7 mouse cellular contexts compared by ENCODE assay signal in genomic region chr11:59228122-59228953, GRCm38 (mm10). TPM values are rescaled to one million over a fixed set of nuclear protein-coding genes. Genes with fewer than 3 reads are reported as not detected.
A peak's percentile ranks its signal among the peaks of the same experiment; 100 is the strongest.
DNase-seq lines count a peak whose midpoint lies in the region; ATAC-seq lines count a peak whose summit lies in the region.

Gene Arf1 (minus strand): TSS chr11:59228270.

- intact Hi-C loops in gastrocnemius, postnatal 36 days (cut with DNase I), result no loop called here
- intact Hi-C loops in left cerebral cortex, postnatal 25 days (cut with DNase I), result loop anchor here (2.0 to 5.0 kb wide), 2 partner anchors 70 to 264 kb away; no protein-coding TSS in a partner anchor

- peak; percentile 97 for ATAC-seq in intestine, embryonic 15.5 days

- H3K4me2 ChIP-seq in intestine, embryonic 15.5 days (replicated peaks), result peak within 1 kb of the TSS; percentile 68

- no peaks in the 10 kb centered on the region for H3K36me3 ChIP-seq in intestine, embryonic 15.5 days
- H3K36me3 ChIP-seq in midbrain, embryonic 10.5 days, result peaks cover 12% of the 10 kb centered on the region

- H3K4me1 ChIP-seq in intestine, embryonic 15.5 days (replicated peaks), result peaks cover 36% of the 10 kb centered on the region
- peaks cover 50% of the 10 kb centered on the region for H3K4me1 ChIP-seq in midbrain, embryonic 10.5 days

- H3K9me3 ChIP-seq in intestine, embryonic 15.5 days, result no peaks in the 10 kb centered on the region
- H3K9me3 ChIP-seq in midbrain, embryonic 10.5 days (replicated peaks), result no peaks in the 10 kb centered on the region

- H3K9ac ChIP-seq in intestine, embryonic 15.5 days, result peak within 1 kb of the TSS; percentile 100

- 5% methylated on average over 59 of the region's 59 CpGs for WGBS in intestine, embryonic 15.5 days
- WGBS in midbrain, embryonic 10.5 days, result 5% methylated on average over 56 of the region's 59 CpGs

- peak within 1 kb of the TSS; percentile 100 for H3K4me3 ChIP-seq in intestine, embryonic 15.5 days (replicated peaks)
- H3K4me3 ChIP-seq in midbrain, embryonic 10.5 days, result peak within 1 kb of the TSS; percentile 88

- no peaks in the 10 kb centered on the region for H3K27me3 ChIP-seq in intestine, embryonic 15.5 days (replicated peaks)
- no peaks in the 10 kb centered on the region; the same call in 1 of the 2 replicates for H3K27me3 ChIP-seq in midbrain, embryonic 10.5 days (ENCODE audit: low read depth, poor library complexity, severe bottlenecking)

- DNase-seq in adrenal gland, adult 18-20 months (ENCODE audit: low spot score in 2 of 2), result peak; percentile 97
- DNase-seq in embryo, embryonic 11 days, result peak; percentile 99
- peak; percentile 94 to 96 for DNase-seq in gastrocnemius, postnatal 36 days
- DNase-seq in left cerebral cortex, postnatal 25 days (ENCODE audit: low spot score in 2 of 2), result peak; percentile 97 to 98
- peak; percentile 95 for DNase-seq in midbrain, embryonic 10.5 days (ENCODE audit: low spot score)
- DNase-seq in right cerebral cortex, postnatal 4 days, result peak; percentile 98

- peak within 1 kb of the TSS; percentile 97 for H3K27ac ChIP-seq in intestine, embryonic 15.5 days
- H3K27ac ChIP-seq in midbrain, embryonic 10.5 days (replicated peaks), result peak within 1 kb of the TSS; percentile 98

RNA-seq across cellular contexts. Expression of gene Arf1, which starts in this region (rescaled TPM):
- 100 to 1,000 TPM; 407 to 488 TPM for total RNA-seq in adrenal gland, adult 18-20 months (2021)
- total RNA-seq in gastrocnemius, postnatal 36 days (2021), result 100 to 1,000 TPM; 192 to 206 TPM
- polyA plus RNA-seq in intestine, embryonic 15.5 days (2015; fragmentation: Nextera tagmentation; extraction: Ambion mirVana), result 688 and 694 TPM in 2 replicates
- total RNA-seq in left cerebral cortex, postnatal 25 days (2021), result 100 to 1,000 TPM; 414 to 438 TPM
- 633 and 659 TPM in 2 replicates for polyA plus RNA-seq in midbrain, embryonic 10.5 days (2016; fragmentation: Nextera tagmentation; extraction: Ambion mirVana)

Comparison
In these comparisons a context has a peak if more than half of its experiments do, and no peak if none do; other contexts are left out.
1. Peak in every context shown above with its lines: DNase-seq, ATAC-seq, H3K4me3 ChIP-seq and H3K27ac ChIP-seq.